Mouse (Mus musculus): Measurements from ENCODE around the gene Vav2. TPM values are rescaled to one million over a fixed set of nuclear protein-coding genes. Genes with fewer than 3 reads are reported as not detected.

The Vav2 gene
- 25.0 and 26.8 TPM in 2 replicates for total RNA-seq (2021)
- long read RNA-seq, partial matches to known transcripts = 13 of 43 reads
- long read RNA-seq, other reads (novel, unspliced or antisense) = 30 of 43 reads

GRCm38 (mm10) chr2:27426855-27427457 is at the start of gene Vav2:
Gene Vav2 (minus strand): TSS chr2:27427033.
- peak; percentile 96 for DNase-seq

GRCm38 (mm10) chr2:27475495-27476302 is 48.9 kb upstream of the Vav2 start:
- DNase-seq = peak; percentile 92

GRCm38 (mm10) chr2:27474621-27475484 is 48.0 kb upstream of the Vav2 start:
- peak; percentile 47 for DNase-seq

- no peak for DNase-seq
Observed at GRCm38 (mm10) chr2:27473911-27474310, 47.1 kb upstream of the Vav2 start.

GRCm38 (mm10) chr2:27473061-27473765 is 46.4 kb upstream of the Vav2 start:
- no peak for DNase-seq

GRCm38 (mm10) chr2:27471170-27471584 is 44.3 kb upstream of the Vav2 start:
- no peak for DNase-seq

GRCm38 (mm10) chr2:27470535-27470934 is 43.7 kb upstream of the Vav2 start:
- DNase-seq = no peak

GRCm38 (mm10) chr2:27469991-27470355 is 43.1 kb upstream of the Vav2 start:
- DNase-seq = peak; percentile 60

GRCm38 (mm10) chr2:27469292-27469990 is 42.6 kb upstream of the Vav2 start:
- DNase-seq = no peak

GRCm38 (mm10) chr2:27462901-27463300 is 36.1 kb upstream of the Vav2 start:
- no peak for DNase-seq

- DNase-seq = no peak
Observed at GRCm38 (mm10) chr2:27461881-27462660, 35.2 kb upstream of the Vav2 start.

- DNase-seq = peak; percentile 80
Observed at GRCm38 (mm10) chr2:27460651-27461050, 33.8 kb upstream of the Vav2 start.

- no peak for DNase-seq
Observed at GRCm38 (mm10) chr2:27460163-27460562, 33.3 kb upstream of the Vav2 start.

- DNase-seq = no peak
Observed at GRCm38 (mm10) chr2:27459735-27460134, 32.9 kb upstream of the Vav2 start.

GRCm38 (mm10) chr2:27450226-27450625 is 23.4 kb upstream of the Vav2 start:
- DNase-seq = peak; percentile 69

- peak; percentile 3 for DNase-seq
Observed at GRCm38 (mm10) chr2:27447782-27448181, 20.9 kb upstream of the Vav2 start.

GRCm38 (mm10) chr2:27446812-27447211 is 20.0 kb upstream of the Vav2 start:
- DNase-seq = peak; percentile 62

- DNase-seq = no peak
Observed at GRCm38 (mm10) chr2:27445910-27446309, 19.1 kb upstream of the Vav2 start.

GRCm38 (mm10) chr2:27443450-27443708 is 16.5 kb upstream of the Vav2 start:
- no peak for DNase-seq

GRCm38 (mm10) chr2:27442708-27443449 is 16.0 kb upstream of the Vav2 start:
- no peak for DNase-seq

Data from adrenal gland, postnatal 25 days (tissue).